Mouse (Mus musculus): ENCODE measurements around the gene Tcf7l1.

Tcf7l1 gene

DNA sequence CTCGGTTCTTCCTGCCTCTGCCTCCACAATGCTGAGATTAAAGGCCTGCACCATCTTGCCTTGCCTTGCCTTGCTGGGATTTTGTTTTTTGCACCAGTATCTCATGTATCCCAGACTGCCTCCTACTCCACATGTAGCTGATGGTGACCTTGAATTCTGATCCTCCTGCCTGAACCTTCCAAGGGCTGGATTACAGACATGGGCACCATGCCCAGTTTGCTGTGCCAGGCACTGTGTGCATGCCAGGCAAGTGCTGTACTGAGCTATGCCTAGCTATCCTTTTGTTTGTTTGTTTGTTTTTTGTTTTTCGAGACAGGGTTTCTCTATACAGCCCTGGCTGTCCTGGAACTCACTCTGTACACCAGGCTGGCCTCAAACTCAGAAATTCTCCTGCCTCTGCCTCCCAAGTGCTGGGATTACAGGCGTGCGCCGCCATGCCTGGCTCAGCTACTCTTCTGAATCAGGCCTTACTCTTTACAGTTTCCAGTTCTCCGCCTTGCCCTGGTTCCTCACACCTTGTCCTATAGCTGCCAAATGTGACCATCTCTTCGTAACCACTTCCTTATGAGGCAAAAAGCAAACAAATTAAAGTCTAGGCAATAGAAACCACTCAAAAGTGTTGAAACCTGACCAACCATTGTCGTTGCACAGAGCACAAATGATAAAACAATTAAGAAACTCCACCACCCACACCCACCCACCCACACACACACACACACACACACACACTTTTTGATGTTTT is 165.2 kb downstream of the Tcf7l1 start:
- in situ Hi-C loops (cut with MboI) = no loop called here

DNA sequence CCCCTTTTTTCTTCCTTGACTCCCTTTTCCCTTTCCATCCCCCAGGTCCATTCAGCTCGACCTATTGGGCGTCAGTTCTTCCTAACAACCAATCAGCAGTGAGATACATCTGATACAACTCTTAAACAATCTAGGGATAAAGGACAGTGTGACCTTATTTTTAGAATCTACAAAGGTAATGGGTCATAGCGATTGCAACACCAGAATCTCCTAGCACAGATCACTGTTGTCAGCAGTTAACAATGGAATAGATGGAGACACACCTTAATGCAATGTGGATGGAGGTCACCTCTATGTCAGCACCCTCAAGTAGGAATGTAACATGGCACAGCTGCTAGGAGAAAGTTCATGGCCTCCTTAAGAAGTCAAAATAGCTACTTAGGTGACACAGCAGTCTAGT is 166.1 kb downstream of the Tcf7l1 start:
- in situ Hi-C loops (cut with MboI) = no loop called here

DNA sequence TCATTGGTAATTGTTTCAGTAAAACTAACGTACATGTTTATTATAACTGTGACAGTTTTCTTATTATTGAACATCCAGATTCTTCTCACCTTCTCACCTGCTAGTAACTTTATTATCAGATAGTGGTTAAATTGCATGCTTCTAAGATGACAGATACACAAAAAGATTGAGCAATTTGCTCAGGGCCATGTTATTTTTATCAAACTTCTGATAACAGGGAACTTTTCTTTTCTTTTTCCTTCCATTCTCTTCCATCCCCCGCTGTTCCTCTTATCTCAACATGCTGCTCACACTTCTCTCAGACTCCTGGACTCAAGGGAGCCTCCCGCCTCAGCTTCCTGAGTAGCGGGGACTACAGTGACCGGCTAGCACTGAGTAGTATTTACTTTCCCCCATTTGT is 168.1 kb downstream of the Tcf7l1 start:
- in situ Hi-C loops (cut with MboI) = no loop called here

DNA sequence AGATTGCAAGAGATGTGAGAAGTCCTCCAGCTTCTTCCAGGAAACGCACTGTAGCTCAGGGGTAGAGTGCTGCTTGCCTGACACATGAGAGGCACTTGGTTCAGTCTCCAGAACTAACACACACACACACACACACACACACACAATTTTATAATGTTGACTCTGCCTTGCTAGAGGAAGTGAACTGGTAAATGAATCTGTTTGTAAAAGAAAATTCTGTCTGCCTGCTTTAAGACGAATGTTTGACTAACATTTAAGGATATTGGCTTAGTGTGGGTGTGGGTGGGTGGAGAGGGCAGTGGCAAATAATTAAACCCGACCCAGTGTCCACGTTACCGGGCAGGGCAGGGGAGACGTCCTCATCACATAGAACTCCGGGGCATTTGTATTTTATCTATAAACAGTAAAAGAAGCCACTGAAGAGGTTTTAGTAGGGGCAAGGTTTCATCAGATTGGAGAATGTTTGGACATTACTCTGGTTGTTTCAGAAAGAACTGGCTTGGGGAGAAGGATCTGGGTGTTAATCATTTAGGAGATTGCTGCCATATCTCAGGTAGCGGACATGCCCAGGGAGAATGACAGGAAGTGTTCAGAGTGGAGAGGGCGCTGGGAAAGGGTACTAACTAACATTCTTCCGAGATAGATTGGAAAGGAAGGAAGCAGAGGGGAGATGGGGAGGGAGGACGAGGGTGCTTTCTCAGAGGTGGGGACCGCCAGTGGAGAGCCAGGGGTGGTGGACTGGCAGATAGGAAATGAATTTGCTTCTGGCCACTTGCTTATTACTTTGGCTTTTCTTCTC is 169.1 kb downstream of the Tcf7l1 start:
- in situ Hi-C loops (cut with MboI) = no loop called here

DNA sequence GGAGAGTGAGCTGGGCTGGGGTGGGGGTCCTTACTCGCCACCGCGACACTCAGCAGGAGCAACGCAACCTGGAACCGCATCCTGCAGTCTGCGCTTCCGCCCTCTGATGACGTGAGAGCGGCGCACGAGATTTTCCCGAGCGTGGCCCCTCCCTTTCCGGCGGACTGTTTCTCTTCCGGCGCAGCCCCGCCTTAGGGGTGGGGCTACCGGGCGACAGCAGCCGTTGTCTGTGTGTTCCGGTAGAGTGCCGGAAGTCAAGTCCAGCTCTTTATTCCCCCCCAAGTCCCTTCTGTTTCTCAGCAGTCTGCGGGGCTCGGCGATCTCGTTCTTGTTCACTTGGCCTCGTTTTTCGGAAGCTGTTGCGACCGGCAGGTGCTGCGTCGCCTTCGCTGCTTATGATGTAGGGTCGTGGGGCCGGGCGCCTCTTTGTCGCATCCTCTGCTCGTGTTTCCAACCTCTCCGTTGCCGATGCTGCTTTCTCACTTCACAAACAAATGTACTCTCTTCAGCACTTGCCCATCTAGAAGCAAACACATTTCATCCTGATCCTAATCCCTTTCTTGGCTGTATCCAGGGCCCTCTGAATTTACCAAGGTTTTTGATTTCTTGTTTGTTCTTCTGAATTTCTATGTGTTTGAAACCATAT is 172.3 kb downstream of the Tcf7l1 start, which contains the start of gene Tgoln1:
Gene Tgoln1 (minus strand): TSS at position 358 of the 646 bp plus-strand sequence.
- in situ Hi-C loops (cut with MboI) = no loop called here

DNA sequence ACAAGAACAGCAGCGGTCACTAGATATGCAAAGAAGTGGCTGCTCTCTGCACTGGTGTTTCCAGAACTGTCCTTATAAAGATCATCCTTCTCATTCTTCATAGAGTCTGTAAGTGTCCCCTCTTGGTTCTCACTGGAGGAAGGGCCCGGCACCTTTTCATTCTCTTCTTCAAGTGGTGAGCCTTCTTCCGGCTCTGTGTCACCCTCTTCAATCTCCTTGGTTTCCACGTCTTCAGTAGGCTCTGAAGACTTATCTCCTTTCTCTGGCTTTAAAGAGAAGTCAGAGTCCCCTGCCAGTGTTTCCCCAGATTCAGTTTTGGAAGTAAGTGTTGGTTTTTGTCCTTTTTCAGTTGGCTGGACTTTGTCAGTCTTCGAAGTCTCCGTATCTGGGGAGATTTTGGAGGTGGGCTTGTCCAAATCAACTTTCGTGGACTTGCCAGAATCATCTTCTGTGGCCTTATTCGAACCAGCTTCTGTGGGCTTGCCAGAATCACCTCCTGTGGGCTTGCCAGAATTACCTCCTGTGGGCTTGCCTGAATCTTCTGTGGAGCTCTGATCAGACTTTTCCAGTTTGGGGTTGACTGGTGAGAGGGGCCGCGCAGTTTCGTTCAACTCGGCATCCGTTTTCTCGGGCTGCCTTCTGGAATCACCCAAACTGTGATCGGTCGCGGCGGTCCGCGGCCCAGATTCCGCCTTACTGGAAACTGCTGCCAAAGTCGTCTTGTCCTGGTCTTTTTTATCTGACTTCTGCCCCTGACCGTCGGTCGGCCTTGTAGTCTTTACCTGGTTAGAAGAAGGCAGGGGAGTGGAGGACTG is 173.3 kb downstream of the Tcf7l1 start:
- in situ Hi-C loops (cut with MboI) = no loop called here

DNA sequence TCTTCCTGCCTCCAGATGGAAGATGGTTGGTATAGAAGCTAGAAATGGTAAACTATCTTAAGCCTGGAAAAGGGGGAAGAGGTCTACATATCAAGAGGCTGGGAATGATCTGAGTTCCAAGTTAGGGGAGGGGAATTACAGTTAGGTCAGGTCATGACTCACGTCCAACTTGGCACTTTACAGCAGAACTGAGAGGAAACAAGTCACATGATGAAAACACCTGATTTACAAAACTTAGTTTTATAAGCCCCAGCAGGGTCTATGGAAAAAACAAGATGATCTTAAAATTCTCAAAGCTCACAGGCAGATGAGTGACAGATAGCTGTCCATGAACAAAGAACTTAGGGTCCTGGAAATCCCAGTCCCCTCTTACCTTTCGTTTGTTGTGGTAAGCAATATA is 173.9 kb downstream of the Tcf7l1 start:
- in situ Hi-C loops (cut with MboI) = no loop called here

DNA sequence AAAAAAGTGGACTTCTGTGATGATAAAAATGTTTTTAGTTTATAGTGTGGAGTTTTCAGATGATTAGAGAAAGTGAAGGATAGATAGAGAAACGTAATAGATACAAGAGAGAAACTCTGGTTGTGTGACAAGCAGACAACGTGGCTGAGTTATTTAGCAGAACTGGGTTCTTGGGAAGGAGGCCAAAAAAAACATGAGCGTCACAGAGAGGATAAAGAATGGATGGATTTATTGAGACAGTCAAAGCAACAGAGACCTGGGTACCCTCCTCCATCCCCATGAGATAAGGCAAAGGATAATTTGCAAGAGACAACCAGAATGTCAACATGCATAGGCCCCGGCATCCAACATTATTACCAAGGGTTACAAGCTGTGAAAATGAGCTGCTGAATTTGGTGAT is 178.8 kb downstream of the Tcf7l1 start:
- in situ Hi-C loops (cut with MboI) = no loop called here

DNA sequence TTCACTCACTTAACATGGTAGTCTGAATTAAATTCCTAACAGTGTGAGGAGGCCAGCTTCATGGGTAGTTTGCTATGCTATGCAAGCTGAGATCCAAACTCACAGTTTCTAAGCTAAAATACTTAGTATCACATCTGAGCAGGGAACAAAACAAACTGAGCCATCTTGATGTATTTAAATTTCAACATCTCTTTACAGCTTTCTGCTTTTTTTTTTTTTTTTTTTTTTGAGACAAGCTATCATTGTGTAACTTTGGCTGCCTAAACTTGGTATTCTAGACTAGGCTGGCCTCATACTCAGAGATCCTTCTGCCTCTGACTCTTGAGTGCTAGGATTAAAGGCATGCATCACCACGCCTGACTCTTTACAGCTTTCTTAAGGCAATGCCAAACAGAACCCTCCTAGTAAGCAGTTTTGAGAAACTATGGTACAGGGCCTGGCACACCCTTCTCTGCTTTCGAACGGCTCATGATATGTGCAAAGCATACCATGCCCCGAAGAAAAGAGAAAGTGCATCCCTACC is 180.3 kb downstream of the Tcf7l1 start:
- in situ Hi-C loops (cut with MboI) = no loop called here

DNA sequence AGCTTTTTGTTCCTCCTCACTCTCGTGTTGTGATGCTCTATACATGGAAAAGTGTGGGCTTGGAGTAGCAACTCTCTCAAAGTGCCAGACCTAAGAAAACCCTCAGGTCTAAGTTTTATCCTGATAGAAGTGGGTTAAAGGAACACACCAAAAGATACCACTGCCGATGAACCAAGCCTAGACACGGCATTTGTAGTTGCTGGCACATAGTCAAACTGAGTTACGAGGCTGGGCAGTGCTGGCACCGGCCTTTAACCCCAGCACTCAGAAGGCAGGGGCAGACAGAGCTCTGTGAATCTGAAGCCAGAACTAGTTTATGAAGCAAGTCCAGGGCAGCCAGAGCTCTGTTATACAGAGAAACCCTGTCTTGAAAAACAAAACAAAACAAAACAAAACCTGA is 181.4 kb downstream of the Tcf7l1 start:
- in situ Hi-C loops (cut with MboI) = no loop called here

DNA sequence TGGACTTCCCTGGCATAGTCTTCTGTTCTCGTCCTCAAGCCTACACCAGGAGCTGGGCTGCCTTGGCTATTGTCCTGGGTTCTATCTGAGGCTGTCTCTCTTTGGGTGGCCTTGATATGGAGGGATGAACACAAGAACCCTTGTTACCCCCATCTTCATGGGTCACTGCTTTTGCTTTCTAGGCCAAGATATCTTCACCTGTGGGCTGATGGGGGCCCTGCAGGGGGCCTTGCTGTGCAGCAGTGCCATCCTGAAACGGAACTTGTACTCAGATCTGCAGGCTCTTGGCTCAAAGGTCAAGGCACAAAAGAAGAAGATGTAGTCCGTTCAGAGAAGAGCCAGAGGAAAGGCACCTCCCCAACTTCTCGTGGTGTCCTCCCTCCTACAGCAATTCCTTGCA is 182.0 kb downstream of the Tcf7l1 start:
- in situ Hi-C loops (cut with MboI) = no loop called here

DNA sequence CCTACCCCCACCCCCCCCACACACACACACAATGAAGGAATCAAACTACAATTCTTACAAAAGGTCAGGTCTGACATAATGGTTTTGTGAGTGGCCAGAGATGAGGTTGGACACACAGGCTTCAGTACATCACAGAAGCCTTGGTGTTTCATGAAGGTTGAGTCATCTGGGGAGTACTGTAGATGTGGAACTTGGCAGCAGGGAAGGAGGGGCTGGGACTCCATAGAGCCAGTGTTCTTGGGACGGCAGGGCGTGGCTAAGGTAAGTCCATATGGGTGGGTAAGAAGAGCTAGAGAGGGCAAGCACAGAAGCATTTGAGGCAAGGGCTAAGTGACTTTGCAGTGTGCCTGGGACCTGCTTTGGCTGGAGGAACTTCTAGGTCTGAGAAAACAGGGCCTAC is 185.0 kb downstream of the Tcf7l1 start:
- in situ Hi-C loops (cut with MboI) = no loop called here

DNA sequence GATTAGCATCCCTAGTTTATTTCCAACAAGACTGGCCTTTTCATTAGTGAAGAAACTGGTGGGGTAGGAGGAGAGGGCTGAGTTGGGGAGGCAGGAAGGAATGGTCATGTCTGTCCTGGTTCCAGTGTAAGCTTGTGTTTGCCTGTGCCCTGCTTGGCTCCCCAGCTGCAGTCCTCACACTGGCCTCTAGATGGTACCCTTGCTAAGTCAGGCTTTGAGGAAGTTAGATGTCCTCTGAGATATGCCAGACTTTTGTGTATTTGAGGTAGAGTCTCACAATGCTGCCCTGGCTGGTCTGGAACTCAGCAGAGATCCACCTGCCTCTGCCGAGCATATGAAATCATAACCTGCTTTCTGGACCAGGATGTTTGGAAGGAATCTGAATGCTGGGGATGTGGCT is 187.3 kb downstream of the Tcf7l1 start:
- in situ Hi-C loops (cut with MboI) = no loop called here

DNA sequence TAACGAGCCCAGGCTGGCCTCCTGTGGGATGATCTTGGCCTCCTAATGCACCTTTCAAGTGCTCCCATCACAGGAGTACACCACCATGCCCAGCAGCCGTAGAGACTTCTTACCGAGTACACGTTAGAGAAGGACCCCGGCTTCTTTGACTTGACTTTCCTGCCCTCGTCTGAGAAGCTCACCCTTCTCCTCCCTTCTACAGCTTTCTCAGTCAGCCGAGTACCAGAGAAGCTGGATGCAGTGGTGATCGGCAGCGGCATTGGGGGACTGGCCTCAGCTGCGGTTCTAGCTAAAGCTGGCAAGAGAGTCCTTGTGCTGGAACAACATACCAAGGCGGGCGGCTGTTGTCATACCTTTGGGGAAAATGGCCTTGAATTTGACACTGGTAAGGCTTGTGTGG is 188.3 kb downstream of the Tcf7l1 start:
- in situ Hi-C loops (cut with MboI) = no loop called here

DNA sequence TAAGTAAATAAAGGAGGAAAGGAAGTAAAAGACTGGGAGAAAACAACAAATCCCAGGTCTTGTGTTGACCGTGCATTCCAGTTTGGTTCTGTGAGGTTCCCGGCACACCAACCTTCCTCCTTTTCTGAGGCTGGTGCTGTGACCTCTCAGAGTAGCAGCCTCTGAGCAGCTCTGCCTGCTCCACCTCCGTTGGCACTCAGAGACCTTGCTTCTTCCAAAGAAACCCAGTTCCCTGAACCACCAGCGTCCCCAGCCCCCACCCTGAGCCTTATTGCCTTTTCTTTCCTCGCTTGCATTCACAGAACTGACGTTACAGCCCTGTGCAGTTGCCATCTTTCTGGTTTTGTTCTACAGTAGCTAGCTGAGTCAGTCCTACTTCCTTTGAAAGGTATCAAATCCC is 188.8 kb downstream of the Tcf7l1 start:
- in situ Hi-C loops (cut with MboI) = no loop called here

DNA sequence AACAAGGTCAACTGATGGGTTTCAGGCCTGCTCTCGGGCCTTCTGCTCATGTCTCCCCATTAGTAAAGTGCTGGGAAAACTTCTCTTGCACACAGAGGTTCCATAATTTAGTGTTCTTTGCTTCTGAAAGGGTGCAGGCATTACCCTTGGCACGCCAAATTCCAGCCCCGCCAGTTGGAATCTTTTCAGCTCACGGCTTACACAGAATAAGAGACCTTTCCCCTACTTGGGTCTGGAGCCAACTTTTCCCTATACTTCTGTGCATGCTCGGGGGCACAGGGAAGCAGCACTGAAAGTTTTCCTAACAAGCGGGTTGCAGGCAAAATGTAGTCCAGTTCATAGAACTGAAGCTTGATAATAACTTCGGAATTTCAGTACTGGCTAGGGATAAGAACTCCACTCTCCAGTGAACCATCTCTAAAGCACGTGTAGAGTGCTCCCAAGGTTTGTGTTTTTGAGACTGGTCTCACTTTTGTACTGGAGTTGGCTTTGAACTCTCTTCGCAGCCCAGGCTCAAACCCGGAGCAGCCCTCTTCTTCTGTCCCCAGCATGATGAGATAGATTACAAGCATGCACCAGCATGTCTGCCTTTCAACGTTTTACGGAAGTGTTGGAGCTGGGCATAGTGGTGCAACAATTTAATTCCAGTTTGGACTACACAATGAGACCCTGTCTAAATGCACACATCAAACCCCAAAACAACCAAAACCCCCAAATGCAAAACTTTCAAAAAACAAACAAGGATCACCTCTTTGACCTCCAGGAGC is 190.1 kb downstream of the Tcf7l1 start:
- in situ Hi-C loops (cut with MboI) = no loop called here

DNA sequence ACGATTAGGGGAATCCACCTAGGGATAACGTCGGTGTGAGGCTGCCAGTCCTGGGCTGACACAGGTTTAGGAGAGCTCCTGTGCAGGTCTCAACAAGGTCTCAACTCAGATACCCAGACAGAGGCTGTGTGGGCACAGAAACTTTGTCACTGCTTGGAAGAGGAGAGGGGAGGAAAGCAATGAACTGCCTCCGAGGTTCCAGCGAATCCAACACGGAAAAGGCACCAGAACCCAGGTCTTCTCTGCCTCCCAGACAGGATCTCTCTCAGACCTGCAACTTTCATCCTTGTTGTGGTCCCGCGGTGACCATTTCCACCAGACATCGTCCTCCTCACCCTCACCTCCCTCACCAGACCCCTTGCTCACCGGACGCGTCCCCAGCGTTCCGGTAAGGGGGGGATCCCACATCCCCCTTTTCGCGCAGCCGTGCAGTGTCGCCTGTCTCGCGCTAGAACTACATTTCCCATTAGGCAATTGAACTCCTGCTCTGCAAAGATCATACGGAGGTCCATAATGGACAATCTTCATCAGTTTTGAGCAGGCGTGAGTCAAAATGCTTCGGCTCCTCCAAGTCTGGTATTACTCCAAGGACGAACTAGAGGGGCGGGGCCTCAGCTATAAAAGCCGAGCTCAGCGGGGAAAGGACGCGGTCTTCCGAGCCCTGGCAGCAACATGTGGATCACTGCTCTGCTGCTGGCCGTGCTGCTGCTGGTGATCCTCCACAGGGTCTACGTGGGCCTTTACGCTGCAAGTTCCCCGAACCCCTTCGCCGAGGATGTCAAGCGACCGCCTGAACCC is 190.9 kb downstream of the Tcf7l1 start, which contains the start of the genes Elmod3 and Retsat:
Gene Elmod3 (minus strand): TSS at position 458 of the 798 bp plus-strand sequence.
Gene Retsat (plus strand): TSS at position 520 of the 798 bp plus-strand sequence.
- in situ Hi-C loops (cut with MboI) = no loop called here

DNA sequence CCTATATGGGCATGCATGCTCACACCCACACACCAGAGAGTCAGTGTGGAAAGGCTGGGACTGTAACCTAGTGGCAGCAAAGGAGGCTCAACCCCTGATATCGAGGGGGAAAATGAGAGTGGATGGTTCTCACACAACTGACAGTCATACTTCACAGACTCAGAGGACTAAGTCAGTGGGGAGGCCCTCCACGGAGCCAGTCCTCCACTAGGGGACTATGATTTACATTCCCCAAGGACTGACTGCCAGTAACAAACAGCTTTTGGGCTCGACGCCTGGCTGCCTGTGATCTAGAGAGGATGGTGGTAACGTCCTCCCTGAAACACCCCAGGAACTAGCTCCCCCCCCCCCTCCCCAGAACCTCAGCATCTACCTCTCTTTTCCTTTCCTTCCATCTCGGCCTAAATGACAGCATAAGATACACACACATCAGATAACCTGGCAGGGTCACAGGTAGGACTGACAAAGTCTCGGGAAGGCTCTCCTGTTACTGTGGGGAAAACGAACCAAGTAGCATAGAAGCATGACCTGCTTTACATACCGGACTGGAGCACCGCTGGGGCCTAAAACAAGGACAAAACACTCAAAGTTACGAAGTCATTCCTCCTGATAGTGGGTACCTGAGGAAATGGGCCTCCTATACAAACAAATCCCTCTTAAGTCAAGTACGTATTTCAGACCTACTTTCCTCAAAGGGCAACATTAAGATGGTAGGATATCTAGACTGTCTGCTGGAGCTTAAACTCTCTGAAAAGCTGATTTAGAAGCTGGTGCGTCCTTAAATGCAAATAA is 191.8 kb downstream of the Tcf7l1 start:
- in situ Hi-C loops (cut with MboI) = no loop called here

DNA sequence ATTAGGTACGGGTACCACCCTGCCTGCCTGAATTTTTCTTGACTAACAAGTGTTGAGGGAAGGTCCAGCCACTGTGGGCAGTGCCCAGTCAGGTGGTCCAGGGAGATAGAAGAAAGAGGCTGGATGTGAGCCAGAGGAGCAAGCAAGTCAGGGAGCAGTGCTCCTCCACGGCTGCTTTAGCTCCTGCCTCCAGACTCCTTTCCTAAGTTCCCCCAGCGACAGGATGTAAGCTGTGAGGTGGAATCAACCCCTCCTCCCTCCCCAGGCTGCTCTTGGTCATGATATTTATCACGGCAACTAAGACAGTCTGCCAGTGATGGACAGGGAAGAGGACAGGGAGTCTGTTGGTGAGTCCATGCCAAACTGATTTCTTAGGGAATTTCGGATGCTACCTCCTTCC is 195.1 kb downstream of the Tcf7l1 start:
- in situ Hi-C loops (cut with MboI) = no loop called here
